Mouse (Mus musculus) limb, embryonic 15.5 days (tissue): ENCODE results near the gene Gramd1b. TPM values are rescaled to one million over a fixed set of nuclear protein-coding genes. Genes with fewer than 3 reads are reported as not detected.

Experiments used
- ATAC-seq: fragments of 200-750 bp; cut with Nextera tagmentation; 2 replicates; pipeline ENCODE4 v1.8.0; 2017; ENCODE audit warnings: low read depth, moderate TSS enrichment; ENCODE audit not compliant: insufficient number of reproducible peaks, low FRiP score, low TSS enrichment
- H3K27ac ChIP-seq: fragments of 300-500 bp; sonication (generic); 2 replicates; pipeline ENCODE4 v1.5.1; 2015; ENCODE audit warnings: moderate library complexity, mild to moderate bottlenecking, inconsistent platforms
- H3K27me3 ChIP-seq: fragments of 300-500 bp; sonication (generic); 2 replicates; pipeline ENCODE4 v1.6.1; 2015; ENCODE audit warnings: inconsistent platforms
- H3K36me3 ChIP-seq: fragments of 300-500 bp; sonication (generic); 2 replicates; pipeline ENCODE4 v1.6.1; 2015; ENCODE audit warnings: inconsistent platforms
- H3K4me1 ChIP-seq: fragments of 300-500 bp; sonication (generic); 2 replicates; pipeline ENCODE4 v1.6.1; 2015; ENCODE audit warnings: inconsistent platforms
- H3K4me2 ChIP-seq: fragments of 300-500 bp; sonication (generic); 2 replicates; pipeline ENCODE4 v1.6.1; 2015; ENCODE audit warnings: mild to moderate bottlenecking, inconsistent platforms
- H3K4me3 ChIP-seq: fragments of 300-500 bp; sonication (generic); 2 replicates; pipeline ENCODE4 v1.5.1; 2015; ENCODE audit warnings: mild to moderate bottlenecking, inconsistent platforms
- H3K9ac ChIP-seq: fragments of 300-500 bp; sonication (generic); 2 replicates; pipeline ENCODE4 v1.6.1; 2015; ENCODE audit warnings: inconsistent platforms
- H3K9me3 ChIP-seq: fragments of 300-500 bp; sonication (generic); 2 replicates; pipeline ENCODE4 v1.6.1; 2016; ENCODE audit warnings: inconsistent platforms
- WGBS: fragments of 180-500 bp; shearing (Covaris S2); methylation state at CpG from one replicate; pipeline ENCODE4 v1.1.7; 2015; 5-methylcytosine and 5-hydroxymethylcytosine counted together
- polyA plus RNA-seq: library from polyadenylated mRNA; unstranded; fragments of >200 nt; fragmentation: Nextera tagmentation; extraction: Ambion mirVana; gene quantifications from 2 replicates; pipeline ENCODE4 v1.2.1, GENCODE M21; 2015

Gene Gramd1b
- polyA plus RNA-seq, 1 experiment from 2014 or later, result 3.2 TPM

DNA sequence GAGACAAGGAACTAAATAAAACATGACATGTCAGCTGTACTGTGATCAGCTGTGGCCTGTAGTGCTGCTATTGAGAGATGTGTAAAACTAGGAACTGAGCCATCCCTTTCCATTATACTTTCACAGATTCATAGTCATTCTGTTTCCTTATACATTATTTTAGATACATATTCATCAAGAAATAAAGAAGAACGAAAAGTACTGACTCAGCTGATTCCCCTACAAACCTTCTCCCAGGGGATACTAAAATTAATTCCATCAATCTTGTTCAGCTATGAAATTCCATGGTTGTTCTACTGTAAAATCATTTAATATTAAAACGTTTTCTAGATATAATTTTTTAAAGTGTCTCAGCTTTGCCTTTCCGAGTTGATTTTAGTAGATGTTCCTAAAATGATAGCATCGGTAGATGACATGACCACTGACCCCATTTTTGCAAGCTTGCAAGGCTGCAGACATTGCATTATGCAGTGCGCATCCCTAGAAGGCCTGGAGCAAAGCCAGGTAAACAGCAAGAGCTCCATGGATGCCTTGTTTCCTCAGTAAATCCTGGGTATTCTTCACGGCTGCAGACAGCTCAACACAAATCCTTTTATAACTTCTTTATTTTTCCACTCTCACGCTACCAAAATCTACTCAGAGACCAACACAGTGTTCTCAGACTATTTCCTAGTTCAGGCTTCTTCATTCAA, 285.1 kb downstream of the Gramd1b start:
- H3K9me3 ChIP-seq, result no peaks in the 10 kb centered on the region
- no peaks in the 10 kb centered on the region for H3K36me3 ChIP-seq
- H3K27me3 ChIP-seq, result peaks cover 3% of the 10 kb centered on the region; the same call in 1 of the 2 replicates
- H3K4me1 ChIP-seq, result peaks cover 8% of the 10 kb centered on the region
- H3K4me2 ChIP-seq, result no peak overlapping the region
- ATAC-seq, result no peak
- 0 out of 2 replicates have a peak overlapping the region, but pooled peaks have one; percentile 17 for H3K27ac ChIP-seq
- 76% methylated on average over 7 of the region's 7 CpGs for WGBS
- H3K9ac ChIP-seq, result no peak overlapping the region
- H3K4me3 ChIP-seq, result no peak overlapping the region

DNA sequence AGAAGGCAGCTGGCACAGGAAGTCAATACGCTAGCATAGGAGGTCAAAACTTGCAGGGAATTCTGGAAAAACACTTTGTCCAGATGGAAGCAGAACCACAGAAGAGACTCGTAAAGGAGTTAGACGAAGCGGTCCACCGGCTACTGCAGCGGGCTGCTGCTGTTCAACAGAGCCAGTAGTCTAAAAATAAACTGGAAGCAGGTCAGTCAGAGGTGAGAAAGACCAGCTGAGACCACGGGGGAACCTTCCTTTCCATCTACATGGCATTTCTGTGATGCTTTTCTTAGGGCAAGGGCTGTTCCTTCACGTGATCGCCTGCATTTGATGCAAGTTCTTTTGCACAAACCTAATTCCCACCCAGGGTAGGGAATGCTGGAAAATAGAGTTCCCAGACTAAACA, 285.7 kb downstream of the Gramd1b start:
- H3K27me3 ChIP-seq, result peaks cover 9% of the 10 kb centered on the region
- no peak overlapping the region for H3K4me2 ChIP-seq
- no peaks in the 10 kb centered on the region for H3K36me3 ChIP-seq
- ATAC-seq, result no peak
- H3K9me3 ChIP-seq, result no peaks in the 10 kb centered on the region
- H3K4me1 ChIP-seq, result peaks cover 9% of the 10 kb centered on the region
- 0 out of 2 replicates have a peak overlapping the region, but pooled peaks have one; percentile 17 for H3K27ac ChIP-seq
- H3K4me3 ChIP-seq, result no peak overlapping the region
- H3K9ac ChIP-seq, result no peak overlapping the region
- 47% methylated on average over 9 of the region's 9 CpGs for WGBS

Other genes starting within 250 kb of the Gramd1b start
- gene Gm21915, start 139.2 kb upstream of the Gramd1b start, polyA plus RNA-seq, result not detected in 2 replicates
- 36.0 and 44.2 TPM in 2 replicates for gene Clmp, start 154.6 kb upstream of the Gramd1b start, polyA plus RNA-seq